Mouse (Mus musculus) hindbrain, embryonic 15.5 days (tissue): ENCODE measurements around the gene Foxn3. TPM values are rescaled to one million over a fixed set of nuclear protein-coding genes. Genes with fewer than 3 reads are reported as not detected.

Experiments used
- ATAC-seq: fragments of 200-750 bp; cut with Nextera tagmentation; 2 replicates; pipeline ENCODE4 v1.8.0; 2017; ENCODE audit warnings: low read depth, moderate number of reproducible peaks, moderate TSS enrichment; ENCODE audit not compliant: low FRiP score
- H3K27ac ChIP-seq: fragments of 300-500 bp; sonication (generic); replicated peaks from 2 replicates; pipeline ENCODE4 v1.5.1; 2015; ENCODE audit warnings: mild to moderate bottlenecking, inconsistent platforms
- H3K27me3 ChIP-seq: fragments of 300-500 bp; sonication (generic); 2 replicates; pipeline ENCODE4 v1.6.1; 2015; ENCODE audit warnings: control low read depth, inconsistent platforms
- H3K36me3 ChIP-seq: fragments of 300-500 bp; sonication (generic); 2 replicates; pipeline ENCODE4 v1.6.1; 2015; ENCODE audit warnings: control low read depth, inconsistent platforms
- H3K4me1 ChIP-seq: fragments of 300-500 bp; sonication (generic); replicated peaks from 2 replicates; pipeline ENCODE4 v1.6.1; 2015; ENCODE audit warnings: control low read depth, inconsistent platforms
- H3K4me2 ChIP-seq: fragments of 300-500 bp; sonication (generic); 2 replicates; pipeline ENCODE4 v1.6.1; 2015; ENCODE audit warnings: moderate library complexity, mild to moderate bottlenecking, inconsistent platforms
- H3K4me3 ChIP-seq: fragments of 300-500 bp; sonication (generic); 2 replicates; pipeline ENCODE4 v1.5.1; 2015; ENCODE audit warnings: mild to moderate bottlenecking, inconsistent platforms
- H3K9ac ChIP-seq: fragments of 300-500 bp; sonication (generic); 2 replicates; pipeline ENCODE4 v1.6.1; 2015; ENCODE audit warnings: inconsistent platforms
- H3K9me3 ChIP-seq: fragments of 300-500 bp; sonication (generic); 2 replicates; pipeline ENCODE4 v1.6.1; 2016; ENCODE audit warnings: control low read depth, inconsistent platforms
- WGBS: fragments of 180-500 bp; shearing (Covaris S2); methylation state at CpG from one replicate; pipeline ENCODE4 v1.1.7; 2015; 5-methylcytosine and 5-hydroxymethylcytosine counted together
- polyA plus RNA-seq: library from polyadenylated mRNA; unstranded; fragments of >200 nt; fragmentation: Nextera tagmentation; extraction: Ambion mirVana; gene quantifications from 2 replicates; pipeline ENCODE4 v1.2.1, GENCODE M21; 2015

Gene Foxn3
- polyA plus RNA-seq, 1 experiment from 2014 or later = 78.1 TPM

- no peak overlapping the region for H3K9ac ChIP-seq
- WGBS = 86% methylated on average over 2 of the region's 2 CpGs
- H3K4me3 ChIP-seq = no peak overlapping the region
- ATAC-seq = no peak
- no peak overlapping the region for H3K4me2 ChIP-seq
- no peaks in the 10 kb centered on the region for H3K4me1 ChIP-seq
- H3K36me3 ChIP-seq = no peaks in the 10 kb centered on the region
- no peaks in the 10 kb centered on the region for H3K9me3 ChIP-seq
- no peaks in the 10 kb centered on the region for H3K27me3 ChIP-seq
- H3K27ac ChIP-seq = no peak overlapping the region
These were observed 144.0 kb downstream of the Foxn3 start for GRCm38 (mm10) chr12:99419396-99419760.

- no peaks in the 10 kb centered on the region for H3K27me3 ChIP-seq
- no peaks in the 10 kb centered on the region for H3K4me1 ChIP-seq
- no peak for ATAC-seq
- no peak overlapping the region for H3K27ac ChIP-seq
- no peaks in the 10 kb centered on the region for H3K36me3 ChIP-seq
- H3K4me2 ChIP-seq = no peak overlapping the region
- H3K9ac ChIP-seq = no peak overlapping the region
- H3K4me3 ChIP-seq = no peak overlapping the region
- 81% methylated on average over 7 of the region's 7 CpGs for WGBS
- H3K9me3 ChIP-seq = no peaks in the 10 kb centered on the region
These were observed 144.6 kb downstream of the Foxn3 start for GRCm38 (mm10) chr12:99418476-99419395.

- H3K27ac ChIP-seq = no peak overlapping the region
- no peak overlapping the region for H3K4me3 ChIP-seq
- no peak for ATAC-seq
- no peak overlapping the region for H3K4me2 ChIP-seq
- H3K36me3 ChIP-seq = no peaks in the 10 kb centered on the region
- 86% methylated on average over 9 of the region's 9 CpGs for WGBS
- no peaks in the 10 kb centered on the region for H3K9me3 ChIP-seq
- H3K4me1 ChIP-seq = no peaks in the 10 kb centered on the region
- H3K9ac ChIP-seq = no peak overlapping the region
- no peaks in the 10 kb centered on the region for H3K27me3 ChIP-seq
These were observed 145.5 kb downstream of the Foxn3 start for GRCm38 (mm10) chr12:99417885-99418284.

GRCm38 (mm10) chr12:99415538-99415937, 147.8 kb downstream of the Foxn3 start:
- H3K9me3 ChIP-seq = no peaks in the 10 kb centered on the region
- 63% methylated on average over 5 of the region's 5 CpGs for WGBS
- no peak overlapping the region for H3K4me2 ChIP-seq
- no peak overlapping the region for H3K27ac ChIP-seq
- no peak for ATAC-seq
- no peaks in the 10 kb centered on the region for H3K27me3 ChIP-seq
- no peaks in the 10 kb centered on the region for H3K36me3 ChIP-seq
- no peak overlapping the region for H3K4me3 ChIP-seq
- H3K9ac ChIP-seq = no peak overlapping the region
- H3K4me1 ChIP-seq = no peaks in the 10 kb centered on the region

- no peak overlapping the region for H3K9ac ChIP-seq
- H3K36me3 ChIP-seq = no peaks in the 10 kb centered on the region
- ATAC-seq = no peak
- H3K27me3 ChIP-seq = no peaks in the 10 kb centered on the region
- no peaks in the 10 kb centered on the region for H3K9me3 ChIP-seq
- WGBS = 40% methylated on average over 3 of the region's 3 CpGs
- 0 out of 2 replicates have a peak, but pooled peaks cover 2% of the 10 kb centered on the region for H3K4me1 ChIP-seq
- no peak overlapping the region for H3K4me3 ChIP-seq
- H3K4me2 ChIP-seq = no peak overlapping the region
- no peak overlapping the region for H3K27ac ChIP-seq
These were observed 150.9 kb downstream of the Foxn3 start for GRCm38 (mm10) chr12:99412496-99412895.

- Histone ChIP-seq H3K27ac (no peak overlapping the region), H3K4me2 (no peak overlapping the region), H3K4me1 (peaks cover 6% of the 10 kb centered on the region; the same call in 1 of the 2 replicates), H3K9ac (no peak overlapping the region), H3K9me3 (no peaks in the 10 kb centered on the region), H3K27me3 (no peaks in the 10 kb centered on the region), H3K4me3 (no peak overlapping the region), H3K36me3 (no peaks in the 10 kb centered on the region)
- ATAC-seq = 0 out of 2 replicates have a peak, but pooled peaks have one; percentile 34
- WGBS = 41% methylated on average over 7 of the region's 7 CpGs
These were observed 151.3 kb downstream of the Foxn3 start for GRCm38 (mm10) chr12:99412034-99412433.

GRCm38 (mm10) chr12:99408651-99409050, 154.7 kb downstream of the Foxn3 start:
- H3K4me1 ChIP-seq = peaks cover 15% of the 10 kb centered on the region
- H3K36me3 ChIP-seq = no peaks in the 10 kb centered on the region
- H3K4me3 ChIP-seq = no peak overlapping the region
- WGBS = 49% methylated on average over 3 of the region's 3 CpGs
- ATAC-seq = no peak
- H3K27me3 ChIP-seq = no peaks in the 10 kb centered on the region
- no peak overlapping the region for H3K4me2 ChIP-seq
- no peaks in the 10 kb centered on the region for H3K9me3 ChIP-seq
- no peak overlapping the region for H3K9ac ChIP-seq
- no peak overlapping the region for H3K27ac ChIP-seq

- Histone ChIP-seq H3K27ac (no peak overlapping the region), H3K4me1 (peaks cover 15% of the 10 kb centered on the region), H3K4me3 (no peak overlapping the region), H3K27me3 (no peaks in the 10 kb centered on the region), H3K9me3 (no peaks in the 10 kb centered on the region), H3K4me2 (no peak overlapping the region), H3K9ac (no peak overlapping the region), H3K36me3 (no peaks in the 10 kb centered on the region)
- ATAC-seq = no peak
- 78% methylated on average over 16 of the region's 16 CpGs for WGBS
These were observed 155.3 kb downstream of the Foxn3 start for GRCm38 (mm10) chr12:99408089-99408488.

- 72% methylated on average over 6 of the region's 6 CpGs for WGBS
- no peak overlapping the region for H3K4me3 ChIP-seq
- H3K36me3 ChIP-seq = no peaks in the 10 kb centered on the region
- no peak overlapping the region for H3K4me2 ChIP-seq
- H3K9me3 ChIP-seq = no peaks in the 10 kb centered on the region
- H3K4me1 ChIP-seq = peaks cover 15% of the 10 kb centered on the region
- H3K9ac ChIP-seq = no peak overlapping the region
- ATAC-seq = no peak
- no peak overlapping the region for H3K27ac ChIP-seq
- H3K27me3 ChIP-seq = no peaks in the 10 kb centered on the region
These were observed 156.1 kb downstream of the Foxn3 start for GRCm38 (mm10) chr12:99407318-99407716.

GRCm38 (mm10) chr12:99406697-99407317, 156.6 kb downstream of the Foxn3 start:
- no peak overlapping the region for H3K27ac ChIP-seq
- WGBS = 58% methylated on average over 15 of the region's 15 CpGs
- H3K4me2 ChIP-seq = no peak overlapping the region
- no peaks in the 10 kb centered on the region for H3K27me3 ChIP-seq
- H3K4me1 ChIP-seq = peaks cover 15% of the 10 kb centered on the region
- no peak for ATAC-seq
- H3K4me3 ChIP-seq = no peak overlapping the region
- H3K9ac ChIP-seq = no peak overlapping the region
- no peaks in the 10 kb centered on the region for H3K9me3 ChIP-seq
- no peaks in the 10 kb centered on the region for H3K36me3 ChIP-seq

- no peak overlapping the region for H3K4me3 ChIP-seq
- 14% methylated on average over 9 of the region's 9 CpGs for WGBS
- no peak overlapping the region for H3K9ac ChIP-seq
- H3K4me1 ChIP-seq = peaks cover 15% of the 10 kb centered on the region
- H3K4me2 ChIP-seq = no peak overlapping the region
- no peaks in the 10 kb centered on the region for H3K36me3 ChIP-seq
- H3K27ac ChIP-seq = no peak overlapping the region
- ATAC-seq = no peak; the same call in 1 of the 2 replicates
- H3K27me3 ChIP-seq = no peaks in the 10 kb centered on the region
- H3K9me3 ChIP-seq = no peaks in the 10 kb centered on the region
These were observed 157.1 kb downstream of the Foxn3 start for GRCm38 (mm10) chr12:99406254-99406653.

GRCm38 (mm10) chr12:99405401-99405800, 158.0 kb downstream of the Foxn3 start:
- 80% methylated on average over 4 of the region's 4 CpGs for WGBS
- ATAC-seq = no peak
- Histone ChIP-seq H3K4me3 (no peak overlapping the region), H3K27me3 (no peaks in the 10 kb centered on the region), H3K9ac (no peak overlapping the region), H3K36me3 (no peaks in the 10 kb centered on the region), H3K4me2 (no peak overlapping the region), H3K9me3 (no peaks in the 10 kb centered on the region), H3K27ac (no peak overlapping the region), H3K4me1 (peaks cover 15% of the 10 kb centered on the region)
